Mouse (Mus musculus) limb, embryonic 10.5 days (tissue): ENCODE results near the gene Man1a. TPM values are rescaled to one million over a fixed set of nuclear protein-coding genes. Genes with fewer than 3 reads are reported as not detected.

Experiments used
- DNase-seq: peaks from one replicate; pipeline ENCODE4 v3.0.0-alpha.2; 2017; ENCODE audit warnings: low spot score
- H3K27ac ChIP-seq: fragments of 300-500 bp; sonication (generic); 2 replicates; pipeline ENCODE4 v1.5.1; 2016; ENCODE audit warnings: mild to moderate bottlenecking
- H3K27me3 ChIP-seq: fragments of 300-500 bp; sonication (generic); 2 replicates; pipeline ENCODE4 v1.6.1; 2016; ENCODE audit warnings: low read depth, mild to moderate bottlenecking; ENCODE audit not compliant: poor library complexity, severe bottlenecking
- H3K36me3 ChIP-seq: fragments of 300-500 bp; sonication (generic); 2 replicates; pipeline ENCODE4 v1.6.1; 2016; ENCODE audit warnings: mild to moderate bottlenecking, moderate library complexity
- H3K4me1 ChIP-seq: fragments of 300-500 bp; sonication (generic); 2 replicates; pipeline ENCODE4 v1.6.1; 2016
- H3K4me3 ChIP-seq: fragments of 300-500 bp; sonication (generic); 2 replicates; pipeline ENCODE4 v1.5.1; 2016; ENCODE audit warnings: mild to moderate bottlenecking, moderate library complexity
- H3K9me3 ChIP-seq: fragments of 300-500 bp; sonication (generic); replicated peaks from 2 replicates; pipeline ENCODE4 v1.6.1; 2016; ENCODE audit warnings: mild to moderate bottlenecking
- WGBS: fragments of 180-500 bp; shearing (Covaris S2); methylation state at CpG from one replicate; pipeline ENCODE4 v1.1.7; 2016; 5-methylcytosine and 5-hydroxymethylcytosine counted together
- polyA plus RNA-seq: library from polyadenylated mRNA; unstranded; fragments of >200 nt; fragmentation: Nextera tagmentation; extraction: Ambion mirVana; gene quantifications from 2 replicates; pipeline ENCODE4 v1.2.1, GENCODE M21; 2016

Gene Man1a
- polyA plus RNA-seq = 2.7 and 3.5 TPM in 2 replicates

- DNase-seq = no peak
Measured at GRCm38 (mm10) chr10:54076420-54076819, at the start of gene Man1a. Gene Man1a (minus strand): TSS chr10:54076609.

GRCm38 (mm10) chr10:54121816-54122215, 45.4 kb upstream of the Man1a start:
- WGBS = 94% methylated on average over 4 of the region's 4 CpGs
- no peaks in the 10 kb centered on the region for H3K9me3 ChIP-seq
- H3K27me3 ChIP-seq = no peaks in the 10 kb centered on the region
- H3K36me3 ChIP-seq = no peaks in the 10 kb centered on the region
- no peak overlapping the region for H3K4me3 ChIP-seq
- no peaks in the 10 kb centered on the region for H3K4me1 ChIP-seq
- no peak for DNase-seq
- no peak overlapping the region for H3K27ac ChIP-seq

More at GRCm38 (mm10) chr10:54076420-54076819, at the start of gene Man1a:
- peak within 1 kb of the TSS; percentile 78 for H3K4me3 ChIP-seq
- H3K9me3 ChIP-seq = no peaks in the 10 kb centered on the region
- WGBS = 13% methylated on average over 4 of the region's 4 CpGs
- peaks cover 36% of the 10 kb centered on the region for H3K4me1 ChIP-seq
- no peaks in the 10 kb centered on the region for H3K36me3 ChIP-seq
- peak within 1 kb of the TSS; percentile 79 for H3K27ac ChIP-seq
- H3K27me3 ChIP-seq = peaks cover 7% of the 10 kb centered on the region; the same call in 1 of the 2 replicates

GRCm38 (mm10) chr10:54120375-54120774, 44.0 kb upstream of the Man1a start:
- no peak for DNase-seq
- Histone ChIP-seq H3K4me3 (no peak overlapping the region), H3K36me3 (no peaks in the 10 kb centered on the region), H3K9me3 (no peaks in the 10 kb centered on the region), H3K4me1 (no peaks in the 10 kb centered on the region), H3K27ac (no peak overlapping the region), H3K27me3 (no peaks in the 10 kb centered on the region)
- 62% methylated on average over 2 of the region's 2 CpGs for WGBS

DNA sequence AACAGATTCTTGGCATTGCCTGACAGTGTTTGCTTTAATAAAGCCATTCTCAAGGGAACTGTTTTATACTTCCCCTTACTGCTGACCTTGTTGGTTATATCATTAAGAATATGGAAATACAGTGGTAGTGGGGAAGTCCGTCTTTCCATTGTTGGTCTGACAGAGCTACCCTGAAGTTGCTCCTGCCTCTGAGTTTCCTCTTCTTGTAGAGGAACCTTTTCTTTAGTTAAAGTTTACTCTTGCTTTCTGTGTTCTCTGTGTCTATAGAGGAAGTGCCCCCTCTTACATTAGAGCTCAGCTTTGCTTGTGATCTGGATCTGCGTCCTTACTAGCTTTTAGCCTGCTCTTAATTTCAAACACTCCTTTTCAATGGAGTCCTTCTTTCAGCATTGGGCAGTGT, 42.9 kb upstream of the Man1a start:
- Histone ChIP-seq H3K27me3 (no peaks in the 10 kb centered on the region), H3K4me3 (no peak overlapping the region), H3K9me3 (no peaks in the 10 kb centered on the region), H3K36me3 (no peaks in the 10 kb centered on the region), H3K4me1 (no peaks in the 10 kb centered on the region), H3K27ac (no peak overlapping the region)
- 88% methylated on average over 2 of the region's 2 CpGs for WGBS
- DNase-seq = no peak

DNA sequence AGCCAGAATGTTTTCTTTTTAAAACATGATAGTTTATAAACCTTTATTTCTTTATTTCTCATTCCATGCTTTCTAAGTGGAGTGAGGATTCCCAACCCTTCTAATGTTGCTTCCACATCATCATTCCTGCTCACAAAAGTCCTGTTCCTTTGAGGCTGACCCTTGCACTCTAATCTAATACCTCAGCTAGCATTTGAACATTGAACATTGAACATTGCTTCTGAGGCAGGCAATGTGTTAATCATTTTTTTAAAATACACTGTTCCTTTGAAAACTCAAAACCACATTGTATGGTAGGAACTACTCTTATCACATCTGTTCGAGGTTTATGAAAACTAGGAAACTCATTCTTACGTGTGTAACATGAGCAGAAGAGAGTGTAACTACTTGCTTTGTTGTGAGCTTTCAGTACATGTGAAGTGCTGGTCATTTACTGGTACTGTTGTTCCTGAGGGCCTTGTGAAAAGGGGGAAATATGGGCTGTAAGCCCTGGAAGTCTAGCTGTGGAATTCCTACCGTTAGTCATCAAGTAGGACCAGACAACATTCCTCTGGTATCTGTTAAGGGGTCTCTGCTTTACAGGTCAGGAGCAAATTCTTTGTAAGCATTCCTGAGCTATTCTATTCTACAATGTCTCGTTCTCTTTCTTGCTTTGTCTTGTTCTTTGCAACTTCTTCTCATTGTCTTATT, 42.0 kb upstream of the Man1a start:
- Histone ChIP-seq H3K36me3 (no peaks in the 10 kb centered on the region), H3K4me3 (no peak overlapping the region), H3K27ac (no peak overlapping the region), H3K9me3 (no peaks in the 10 kb centered on the region), H3K4me1 (no peaks in the 10 kb centered on the region), H3K27me3 (no peaks in the 10 kb centered on the region)
- no peak for DNase-seq
- 78% methylated on average over 4 of the region's 4 CpGs for WGBS

GRCm38 (mm10) chr10:54117763-54118162, 41.4 kb upstream of the Man1a start:
- DNase-seq = no peak
- WGBS = 76% methylated on average over 4 of the region's 4 CpGs
- H3K27ac ChIP-seq = no peak overlapping the region

GRCm38 (mm10) chr10:54103671-54104070, 27.3 kb upstream of the Man1a start:
- no peak overlapping the region for H3K27ac ChIP-seq
- H3K27me3 ChIP-seq = no peaks in the 10 kb centered on the region
- DNase-seq = no peak
- H3K36me3 ChIP-seq = no peaks in the 10 kb centered on the region
- 82% methylated on average over 4 of the region's 4 CpGs for WGBS
- H3K9me3 ChIP-seq = no peaks in the 10 kb centered on the region
- H3K4me1 ChIP-seq = no peaks in the 10 kb centered on the region
- H3K4me3 ChIP-seq = no peak overlapping the region

More at GRCm38 (mm10) chr10:54117763-54118162, 41.4 kb upstream of the Man1a start:
- H3K4me1 ChIP-seq = no peaks in the 10 kb centered on the region
- no peaks in the 10 kb centered on the region for H3K9me3 ChIP-seq
- H3K36me3 ChIP-seq = no peaks in the 10 kb centered on the region
- H3K27me3 ChIP-seq = no peaks in the 10 kb centered on the region
- H3K4me3 ChIP-seq = no peak overlapping the region

- Histone ChIP-seq H3K27me3 (no peaks in the 10 kb centered on the region), H3K9me3 (no peaks in the 10 kb centered on the region), H3K4me1 (no peaks in the 10 kb centered on the region), H3K27ac (no peak overlapping the region), H3K4me3 (no peak overlapping the region), H3K36me3 (no peaks in the 10 kb centered on the region)
- no peak for DNase-seq
Measured at GRCm38 (mm10) chr10:54092081-54092480, 15.7 kb upstream of the Man1a start.

GRCm38 (mm10) chr10:54089923-54090322, 13.5 kb upstream of the Man1a start:
- DNase-seq = no peak
- Histone ChIP-seq H3K36me3 (no peaks in the 10 kb centered on the region), H3K9me3 (no peaks in the 10 kb centered on the region), H3K4me3 (no peak overlapping the region), H3K4me1 (no peaks in the 10 kb centered on the region), H3K27me3 (no peaks in the 10 kb centered on the region), H3K27ac (no peak overlapping the region)
- 92% methylated on average over 6 of the region's 6 CpGs for WGBS

- no peaks in the 10 kb centered on the region for H3K27me3 ChIP-seq
- no peak overlapping the region for H3K27ac ChIP-seq
Measured at GRCm38 (mm10) chr10:54087346-54087745, 10.9 kb upstream of the Man1a start.

DNA sequence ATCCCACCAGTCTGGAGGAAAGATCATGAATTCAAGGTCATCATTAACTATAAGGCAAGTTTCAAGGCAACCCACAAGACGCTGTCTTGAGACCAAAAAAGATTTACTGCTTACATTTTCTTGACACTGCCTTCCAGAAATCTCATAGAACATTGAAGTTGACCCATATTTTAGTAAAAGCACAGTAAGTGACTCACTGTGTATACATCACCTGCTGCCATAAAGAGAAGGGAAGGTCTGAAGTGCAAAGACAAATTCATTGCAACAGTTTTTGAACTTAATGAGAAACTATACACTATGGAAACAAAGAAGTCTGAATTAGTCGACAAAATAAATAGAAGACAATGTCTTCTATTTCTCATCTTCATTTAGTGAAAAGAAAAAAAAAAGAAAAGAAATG, 8.7 kb upstream of the Man1a start:
- Histone ChIP-seq H3K27ac (no peak overlapping the region), H3K27me3 (no peaks in the 10 kb centered on the region), H3K36me3 (no peaks in the 10 kb centered on the region), H3K9me3 (no peaks in the 10 kb centered on the region), H3K4me1 (no peaks in the 10 kb centered on the region), H3K4me3 (no peak overlapping the region)
- WGBS = 86% methylated on average over 2 of the region's 2 CpGs
- no peak for DNase-seq

More at GRCm38 (mm10) chr10:54087346-54087745, 10.9 kb upstream of the Man1a start:
- no peaks in the 10 kb centered on the region for H3K4me1 ChIP-seq
- DNase-seq = no peak
- no peak overlapping the region for H3K4me3 ChIP-seq
- H3K9me3 ChIP-seq = no peaks in the 10 kb centered on the region
- WGBS = 93% methylated on average over 3 of the region's 3 CpGs
- no peaks in the 10 kb centered on the region for H3K36me3 ChIP-seq

DNA sequence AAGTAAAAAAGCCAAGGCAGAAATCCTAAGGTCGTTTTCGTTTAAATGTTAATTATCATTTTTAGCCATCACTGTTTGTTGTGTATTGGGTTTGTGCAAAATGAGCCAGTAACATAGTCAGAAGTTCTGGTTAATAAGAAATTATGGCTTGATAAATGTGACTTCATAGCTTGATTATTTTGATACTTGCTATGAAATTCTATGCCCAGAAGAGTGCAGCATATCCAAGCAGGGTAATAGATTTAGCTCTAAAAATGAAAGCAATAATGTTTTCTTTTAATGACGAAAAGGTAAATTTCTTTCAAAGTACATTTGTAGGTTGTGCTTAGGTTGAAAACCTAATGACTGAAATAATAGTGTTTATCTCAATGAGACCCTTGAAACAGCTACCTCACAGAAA, 596 bp upstream of the Man1a start:
- H3K4me3 ChIP-seq = no peak overlapping the region
- no peak for DNase-seq
- H3K27ac ChIP-seq = no peak overlapping the region
- H3K4me1 ChIP-seq = peaks cover 36% of the 10 kb centered on the region
- H3K27me3 ChIP-seq = peaks cover 7% of the 10 kb centered on the region; the same call in 1 of the 2 replicates
- H3K9me3 ChIP-seq = no peaks in the 10 kb centered on the region
- H3K36me3 ChIP-seq = no peaks in the 10 kb centered on the region
- WGBS = 63% methylated on average over 3 of the region's 3 CpGs

DNA sequence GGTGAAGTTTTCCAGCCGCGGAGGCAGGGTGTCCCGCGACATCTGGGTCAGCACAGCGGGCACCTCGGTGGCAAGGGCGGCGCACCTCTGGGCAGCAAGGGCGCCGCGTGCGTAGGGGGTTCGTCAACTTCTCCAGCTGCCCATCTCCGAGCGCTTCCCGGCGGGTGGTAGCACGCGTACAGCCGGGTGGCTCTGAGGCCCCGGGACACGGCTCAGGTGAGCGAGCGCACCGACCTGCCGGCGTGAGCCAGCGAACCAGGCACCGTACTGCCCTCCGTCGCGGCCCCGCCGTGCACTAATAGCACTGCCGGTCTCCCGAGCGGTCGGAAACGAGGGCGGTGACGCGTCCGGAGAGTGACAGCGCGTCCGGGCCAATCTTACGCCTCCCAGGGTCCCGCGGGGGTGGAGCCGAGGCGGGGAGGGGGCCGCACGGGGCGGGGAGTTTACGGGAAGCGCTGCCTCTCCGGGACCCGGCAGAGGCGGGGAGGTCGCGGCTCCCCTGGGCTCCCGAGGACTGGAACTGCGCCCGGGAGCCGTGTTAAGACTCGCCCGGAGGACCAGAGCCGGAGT, 883 bp downstream of the Man1a start:
- H3K9me3 ChIP-seq = no peaks in the 10 kb centered on the region
- peak; percentile 92 for DNase-seq
- peak overlapping the region; percentile 79 for H3K27ac ChIP-seq
- peaks cover 43% of the 10 kb centered on the region for H3K4me1 ChIP-seq
- WGBS = under 1% methylated on average over 68 of the region's 68 CpGs
- H3K36me3 ChIP-seq = no peaks in the 10 kb centered on the region
- H3K4me3 ChIP-seq = peak overlapping the region; percentile 78
- peaks cover 7% of the 10 kb centered on the region; the same call in 1 of the 2 replicates for H3K27me3 ChIP-seq
